Mouse (Mus musculus): ENCODE results near the gene Usp4.

The Usp4 gene

GRCm38 (mm10) chr9:108341801-108342200, 5.9 kb upstream of the Usp4 start:
- DNase-seq (ENCODE audit: low read depth, low spot score) = no peak

- DNase-seq (ENCODE audit: low read depth, low spot score) = no peak
Observed at GRCm38 (mm10) chr9:108342301-108342831, 5.3 kb upstream of the Usp4 start.

GRCm38 (mm10) chr9:108343331-108343730, 4.3 kb upstream of the Usp4 start:
- no peak for DNase-seq (ENCODE audit: low read depth, low spot score)

- no peak for DNase-seq (ENCODE audit: low read depth, low spot score)
Observed at GRCm38 (mm10) chr9:108343835-108344234, 3.8 kb upstream of the Usp4 start.

- DNase-seq (ENCODE audit: low read depth, low spot score) = no peak
Observed at GRCm38 (mm10) chr9:108344471-108344870, 3.2 kb upstream of the Usp4 start.

GRCm38 (mm10) chr9:108347024-108347423, 629 bp upstream of the Usp4 start:
- no peak for DNase-seq (ENCODE audit: low read depth, low spot score)

GRCm38 (mm10) chr9:108348290-108348680, 632 bp downstream of the Usp4 start:
- DNase-seq (ENCODE audit: low read depth, low spot score) = no peak

DNA sequence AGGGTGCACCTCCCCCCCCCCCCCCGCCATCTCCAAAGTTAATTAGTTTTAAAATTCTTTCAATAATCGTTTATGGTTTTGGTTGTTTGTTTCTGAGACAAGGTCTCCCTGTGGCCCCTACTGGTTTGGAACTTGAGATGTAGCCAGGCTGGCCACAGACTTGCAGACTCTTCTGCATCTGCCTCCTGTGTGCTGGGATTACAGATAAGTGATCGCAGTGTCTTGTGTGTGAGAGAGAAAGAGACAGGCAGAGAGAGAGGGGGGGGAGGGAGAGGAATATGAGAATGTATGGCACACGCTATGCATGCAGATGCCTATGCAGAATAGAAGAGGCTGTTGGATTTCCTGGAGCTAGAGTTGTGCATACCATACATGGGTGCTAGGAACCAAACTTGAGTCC, 2.1 kb downstream of the Usp4 start:
- no peak for DNase-seq (ENCODE audit: low read depth, low spot score)

- no peak for DNase-seq (ENCODE audit: low read depth, low spot score)
Observed at GRCm38 (mm10) chr9:108378234-108378633, 30.6 kb downstream of the Usp4 start.

- DNase-seq (ENCODE audit: low read depth, low spot score) = no peak
Observed at GRCm38 (mm10) chr9:108378736-108379135, 31.1 kb downstream of the Usp4 start.

GRCm38 (mm10) chr9:108379294-108379693, 31.6 kb downstream of the Usp4 start:
- no peak for DNase-seq (ENCODE audit: low read depth, low spot score)

- DNase-seq (ENCODE audit: low read depth, low spot score) = no peak
Observed at GRCm38 (mm10) chr9:108381382-108381781, 33.7 kb downstream of the Usp4 start.

- peak; percentile 82 for DNase-seq (ENCODE audit: low read depth, low spot score)
Observed at GRCm38 (mm10) chr9:108385006-108385405, 37.4 kb downstream of the Usp4 start.

DNA sequence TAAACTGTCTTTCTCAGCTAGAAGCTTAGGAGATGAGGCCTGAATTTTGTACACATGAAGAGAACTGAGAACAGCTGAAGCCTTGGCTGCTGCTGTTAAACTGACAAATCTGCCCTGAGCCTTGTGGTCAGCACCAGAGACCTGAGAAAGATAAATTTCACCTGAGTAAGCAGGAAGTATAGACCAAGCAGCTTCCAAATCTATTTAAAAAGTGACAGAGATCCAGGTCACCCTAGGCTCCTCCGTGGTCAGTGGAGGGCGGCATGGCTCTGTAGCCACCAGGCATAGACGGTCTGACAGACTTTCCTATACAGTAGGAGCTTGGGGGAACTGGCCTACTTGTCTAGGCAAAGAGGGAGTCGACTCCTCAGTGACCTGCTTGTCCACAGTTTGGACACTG, 39.2 kb downstream of the Usp4 start:
- DNase-seq (ENCODE audit: low read depth, low spot score) = no peak

DNA sequence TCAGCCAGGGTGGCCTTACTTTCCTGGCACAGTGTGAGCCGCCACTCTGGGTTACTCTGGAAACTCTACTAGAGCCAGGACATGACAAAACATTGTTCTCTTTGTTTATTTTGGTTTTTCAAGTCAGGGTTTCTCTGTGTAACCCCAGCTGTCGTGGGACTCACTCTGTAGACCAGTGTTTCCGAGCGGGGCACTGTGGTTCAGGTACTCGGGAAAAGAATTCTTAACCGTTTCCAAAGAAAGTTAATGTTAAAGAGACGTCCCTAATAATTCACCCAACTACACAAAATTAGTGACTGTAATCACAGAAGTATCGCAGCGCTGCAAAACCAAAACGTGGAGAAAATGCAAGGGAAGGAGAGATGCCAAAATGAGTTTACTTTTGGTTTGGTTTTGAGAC, 40.9 kb downstream of the Usp4 start:
- DNase-seq (ENCODE audit: low read depth, low spot score) = no peak

DNA sequence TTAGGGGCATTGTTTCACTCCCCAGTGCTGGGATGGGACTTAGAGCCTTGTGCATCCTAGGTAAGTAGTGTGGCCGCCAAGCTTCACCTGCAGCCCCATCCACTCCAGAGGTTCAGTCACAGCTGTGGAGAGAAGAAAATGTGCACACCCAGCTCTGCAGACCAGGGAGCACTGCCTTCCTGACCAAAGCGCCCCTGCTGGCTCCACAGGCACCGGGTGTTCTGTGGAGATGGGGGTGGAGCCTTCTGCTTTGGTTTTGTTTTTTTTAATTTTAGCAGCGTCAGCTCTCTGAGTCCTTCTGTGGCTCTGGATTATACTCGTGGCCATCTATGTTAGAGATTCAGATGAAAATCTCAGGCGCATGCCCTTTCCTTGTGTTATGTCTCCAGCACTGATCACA, 41.6 kb downstream of the Usp4 start:
- DNase-seq (ENCODE audit: low read depth, low spot score) = peak; percentile 50

DNA sequence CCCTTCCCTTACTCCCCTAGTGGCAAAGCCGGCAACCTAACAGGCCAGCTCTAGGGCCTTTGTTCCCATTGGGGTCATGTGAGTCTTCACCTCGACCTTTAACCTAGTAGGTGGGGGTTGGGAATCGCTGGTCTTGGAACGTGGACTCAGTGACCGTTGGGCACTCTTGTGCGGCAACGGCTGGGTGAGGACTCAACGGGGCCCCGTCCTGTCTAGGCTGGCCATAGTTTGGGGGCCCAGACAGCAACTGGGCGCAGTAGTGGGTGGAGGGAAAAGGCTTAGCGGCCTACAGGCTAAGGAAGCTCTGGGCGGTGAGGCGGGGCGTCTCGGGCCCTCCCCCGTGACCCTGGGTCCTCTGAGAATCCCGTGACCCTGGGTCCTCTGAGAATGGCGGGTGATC, 45.0 kb downstream of the Usp4 start, which contains the start of gene 1700102P08Rik:
Gene 1700102P08Rik (plus strand): TSS at position 130 of the 400 bp plus-strand sequence.
- peak; percentile 95 for DNase-seq (ENCODE audit: low read depth, low spot score)

- no peak for DNase-seq (ENCODE audit: low read depth, low spot score)
Observed at GRCm38 (mm10) chr9:108394191-108394590, 46.5 kb downstream of the Usp4 start.

DNA sequence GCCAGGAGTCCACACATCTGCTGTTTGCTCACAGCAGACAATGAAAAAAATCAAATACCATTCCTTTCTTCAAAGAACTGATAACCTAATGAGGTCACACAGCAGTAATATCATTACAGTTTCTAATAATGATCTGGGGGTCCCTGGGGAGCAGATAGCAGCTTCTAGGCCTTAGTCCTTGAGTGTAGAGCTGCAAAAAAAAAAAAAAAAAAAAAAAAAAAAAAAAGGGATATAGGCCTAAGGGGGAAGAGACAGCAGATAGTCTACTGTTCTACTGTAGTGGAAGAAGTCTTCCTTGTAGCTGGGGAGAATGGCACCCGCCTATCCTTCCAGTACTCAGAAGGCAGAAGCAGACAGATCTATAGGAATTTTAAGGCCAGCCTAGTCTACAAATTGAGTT, 47.8 kb downstream of the Usp4 start:
- DNase-seq (ENCODE audit: low read depth, low spot score) = no peak

GRCm38 (mm10) chr9:108398324-108398723, 50.7 kb downstream of the Usp4 start:
- no peak for DNase-seq (ENCODE audit: low read depth, low spot score)

GRCm38 (mm10) chr9:108401186-108401960, 53.7 kb downstream of the Usp4 start:
- DNase-seq (ENCODE audit: low read depth, low spot score) = no peak

GRCm38 (mm10) chr9:108403081-108403480, 55.4 kb downstream of the Usp4 start:
- DNase-seq (ENCODE audit: low read depth, low spot score) = no peak

DNA sequence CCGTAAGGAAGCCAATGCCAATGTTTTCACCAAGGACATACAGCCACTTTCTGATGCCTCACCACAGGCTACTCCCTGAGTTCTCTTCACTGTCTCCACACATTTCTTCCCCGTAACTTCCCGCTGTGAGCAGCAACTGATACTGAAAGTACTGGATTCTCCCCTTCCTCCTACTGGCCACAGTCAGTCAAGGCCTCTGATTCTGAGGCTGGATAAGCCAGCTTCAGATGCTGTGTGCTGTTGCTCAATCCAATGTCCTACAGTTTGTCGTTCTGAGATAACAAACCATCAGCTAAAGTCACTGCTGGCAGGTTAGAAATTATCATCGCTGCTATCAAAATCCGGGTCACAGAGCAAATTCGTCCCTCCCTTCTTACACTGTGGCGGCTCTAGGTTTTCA, 56.8 kb downstream of the Usp4 start:
- peak; percentile 68 for DNase-seq (ENCODE audit: low read depth, low spot score)
